Comparison of ENCODE assay signal across 8 mouse cellular contexts in genomic region chr1:83297137-83298076, GRCm38 (mm10).
"Had no signal": no experiment of that assay in that cellular context is flagged by ENCODE, and none has a peak within 500 bp of the region (broad histone marks: within the 10 kb centered on the region; RNA-seq: fewer than 3 reads in every experiment).

No protein-coding gene starts in this region.

- H3K9ac ChIP-seq: limb, embryonic 12.5 days; liver, embryonic 14.5 days; midbrain, embryonic 12.5 days; neural tube, embryonic 13.5 days had no signal

- H3K4me2 ChIP-seq: limb, embryonic 12.5 days; midbrain, embryonic 12.5 days; neural tube, embryonic 13.5 days had no signal

- H3K36me3 ChIP-seq: limb, embryonic 12.5 days; midbrain, embryonic 12.5 days; neural tube, embryonic 13.5 days had no signal

- H3K4me1 ChIP-seq: limb, embryonic 12.5 days; midbrain, embryonic 12.5 days; neural tube, embryonic 13.5 days had no signal

- H3K27me3 ChIP-seq: limb, embryonic 12.5 days; midbrain, embryonic 12.5 days; neural tube, embryonic 13.5 days had no signal

- H3K9me3 ChIP-seq: limb, embryonic 12.5 days; midbrain, embryonic 12.5 days; neural tube, embryonic 13.5 days had no signal

- DNase-seq: kidney, postnatal 25 days; lung, adult 18-20 months; thymus, postnatal 4 days had no signal

- H3K4me3 ChIP-seq: limb, embryonic 12.5 days; midbrain, embryonic 12.5 days; neural tube, embryonic 13.5 days had no signal

- H3K27ac ChIP-seq: limb, embryonic 12.5 days; liver, embryonic 14.5 days; neural tube, embryonic 13.5 days; stomach, postnatal 0 days had no signal
